Mouse (Mus musculus) B cell, adult 62 days (primary cell): ENCODE measurements around the gene Dsel. TPM values are rescaled to one million over a fixed set of nuclear protein-coding genes. Genes with fewer than 3 reads are reported as not detected.

Experiments
- total RNA-seq: library from RNA; stranded (reverse); gene quantifications from 4 replicates; pipeline ENCODE4 v1.2.4, GENCODE M21; 2023

Dsel gene
- total RNA-seq = 0.69 to 1.7 TPM (median 1.2 TPM) in 4 replicates

GRCm38 (mm10) chr1:111864779-111865165, at the start of gene Dsel:
Gene Dsel (minus strand): TSS chr1:111864918.

